Mouse (Mus musculus): ENCODE results near the gene Pygo2. TPM values are rescaled to one million over a fixed set of nuclear protein-coding genes. Genes with fewer than 3 reads are reported as not detected.
"Not testable (repeated sequence)": the region's sequence is repeated elsewhere in the genome, so short reads cannot be mapped to it uniquely, and the experiment has no call there.

Pygo2 gene
- polyA plus RNA-seq, 1 experiment from 2014 or later = 21.3 TPM

GRCm38 (mm10) chr3:89420421-89420820 is 9.6 kb upstream of the Pygo2 start:
- DNase-seq (ENCODE audit: low spot score) = no peak

DNA sequence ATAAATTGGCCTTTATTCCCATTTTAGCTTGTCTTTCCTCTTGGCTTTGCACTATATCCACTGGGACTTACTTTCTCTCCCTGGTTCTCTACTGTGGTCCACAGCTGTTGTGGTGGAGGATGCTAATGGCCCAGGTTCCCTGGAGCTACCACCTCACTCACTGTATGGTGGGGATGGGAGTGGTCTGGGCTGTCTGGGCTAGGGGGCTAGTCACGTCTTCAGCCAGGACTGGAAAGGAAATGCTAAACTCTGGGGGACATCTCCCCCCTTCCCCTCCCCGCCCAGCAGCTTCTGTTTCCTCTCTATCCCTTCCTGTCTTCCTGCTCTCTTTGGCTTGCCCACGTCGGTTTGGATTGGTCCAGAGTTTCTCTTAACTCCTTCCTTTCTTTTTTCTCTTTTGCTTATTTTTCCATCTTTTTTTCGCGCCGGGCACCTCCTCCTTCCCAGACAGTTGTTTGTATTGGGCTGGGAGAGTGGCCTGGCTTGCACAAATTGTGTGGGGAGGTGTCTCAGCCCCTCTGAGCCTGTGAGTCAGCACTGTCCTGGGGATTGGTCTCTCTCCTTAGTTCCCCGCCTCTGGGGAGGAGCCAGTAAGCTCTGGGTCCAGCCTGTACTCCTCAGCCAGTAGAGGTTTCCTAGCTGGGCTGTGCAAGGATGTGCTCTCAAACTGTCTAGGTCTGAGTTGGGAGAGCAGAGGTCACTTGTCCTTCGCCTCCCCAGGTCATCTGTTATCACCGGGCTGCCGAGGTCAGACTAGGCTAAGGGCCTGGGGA is 8.8 kb upstream of the Pygo2 start:
- DNase-seq (ENCODE audit: low spot score) = no peak

- DNase-seq (ENCODE audit: low spot score) = no peak
Measured at GRCm38 (mm10) chr3:89421810-89422473, 8.1 kb upstream of the Pygo2 start.

GRCm38 (mm10) chr3:89422556-89423205 is 7.3 kb upstream of the Pygo2 start:
- DNase-seq (ENCODE audit: low spot score) = no peak

DNA sequence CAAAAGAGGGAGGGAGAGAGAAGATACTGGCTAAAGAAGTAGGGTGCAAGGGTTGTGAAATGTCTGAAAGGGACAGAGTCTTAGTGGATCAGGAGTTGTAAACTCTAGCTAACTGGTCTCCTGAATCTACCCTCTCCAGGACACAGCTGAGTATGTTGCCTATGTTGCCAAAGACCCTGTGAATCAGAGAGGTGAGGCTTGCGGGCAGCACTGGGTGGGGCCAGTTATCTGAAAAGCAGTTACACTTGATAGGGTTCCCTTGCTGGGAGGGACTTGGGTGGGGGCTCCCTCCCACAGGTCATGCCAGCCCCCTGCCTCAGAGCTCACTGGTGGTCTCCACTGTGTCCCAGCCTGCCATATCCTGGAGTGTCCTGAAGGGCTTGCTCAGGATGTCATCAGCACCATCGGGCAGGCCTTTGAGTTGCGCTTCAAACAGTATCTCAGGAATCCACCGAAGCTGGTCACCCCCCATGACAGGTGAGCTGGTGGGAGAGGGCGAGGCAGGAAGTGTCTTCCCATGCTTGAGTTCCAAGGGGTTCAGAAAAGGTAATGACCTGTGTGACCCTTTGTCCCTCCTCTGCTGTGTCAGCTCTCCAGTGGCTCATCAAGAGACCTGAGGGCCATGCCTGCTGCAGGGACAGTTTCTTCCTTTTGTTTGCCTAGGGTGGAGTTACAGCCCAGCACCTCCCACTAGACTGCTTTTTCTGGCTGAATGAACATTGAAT is 5.4 kb upstream of the Pygo2 start:
- DNase-seq (ENCODE audit: low spot score) = no peak

- DNase-seq (ENCODE audit: low spot score) = no peak
Measured at GRCm38 (mm10) chr3:89425141-89425525, 4.9 kb upstream of the Pygo2 start.

DNA sequence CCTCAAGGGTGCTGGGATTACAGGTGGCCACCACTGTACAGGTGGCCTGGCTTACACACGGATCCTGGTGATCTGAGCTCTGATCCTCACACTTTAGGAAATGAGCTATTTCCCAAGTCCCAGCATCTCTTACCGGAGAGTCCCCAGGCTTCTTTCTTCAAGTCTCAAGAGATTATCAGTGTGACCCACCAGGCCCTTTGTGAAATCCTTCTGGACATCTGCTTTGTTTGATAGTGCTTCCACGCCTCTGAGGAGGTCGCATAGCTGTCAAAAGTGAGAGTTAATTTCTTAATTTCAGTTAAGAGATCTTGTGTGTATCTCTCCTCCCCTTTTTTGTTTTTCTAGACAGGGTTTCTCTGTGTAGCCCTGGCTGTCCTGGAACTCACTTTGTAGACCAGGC is 4.1 kb upstream of the Pygo2 start:
- DNase-seq (ENCODE audit: low spot score) = no peak

DNA sequence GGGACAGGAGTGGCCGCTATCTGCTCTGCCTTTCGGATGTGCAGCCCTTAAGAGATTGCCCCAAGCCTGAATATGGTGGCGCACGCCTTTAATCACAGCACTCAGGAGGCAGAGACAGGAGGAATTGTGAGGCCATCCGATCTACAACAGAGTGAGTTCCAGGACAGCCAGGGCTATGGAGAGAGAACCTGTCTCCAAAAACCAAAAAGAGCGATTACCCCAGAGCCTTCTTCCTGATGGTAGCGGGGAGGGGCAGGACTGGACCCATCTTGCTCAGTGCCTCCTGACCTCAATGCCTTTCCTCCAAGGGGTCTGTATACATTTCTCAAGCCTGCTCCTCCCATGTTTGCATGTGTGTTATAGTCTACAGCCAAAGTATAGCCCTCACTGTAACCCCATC is 993 bp upstream of the Pygo2 start:
- DNase-seq (ENCODE audit: low spot score) = not testable (repeated sequence)

- DNase-seq (ENCODE audit: low spot score) = no peak
Measured at GRCm38 (mm10) chr3:89432606-89433005, 2.6 kb downstream of the Pygo2 start.

DNA sequence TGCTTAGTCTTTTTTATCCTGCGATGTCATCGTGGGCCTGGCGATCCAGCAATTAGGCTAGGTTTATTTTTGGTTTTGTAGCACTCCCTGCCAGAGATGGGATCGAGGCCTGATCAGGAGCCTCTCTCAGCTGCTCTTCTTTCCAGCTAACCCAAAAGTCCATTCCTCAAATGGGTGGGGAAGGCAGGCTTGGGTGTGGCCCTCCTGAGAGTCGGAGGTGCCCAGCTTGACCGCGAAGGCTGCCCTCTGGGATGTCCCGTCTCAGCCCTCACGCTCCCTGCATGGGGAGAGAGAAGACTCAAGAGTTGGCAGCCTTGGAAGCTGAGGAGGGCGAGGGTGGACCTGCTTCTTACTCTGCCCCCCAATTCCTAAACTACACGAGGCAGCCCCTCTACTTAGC is 4.5 kb downstream of the Pygo2 start:
- DNase-seq (ENCODE audit: low spot score) = no peak

DNA sequence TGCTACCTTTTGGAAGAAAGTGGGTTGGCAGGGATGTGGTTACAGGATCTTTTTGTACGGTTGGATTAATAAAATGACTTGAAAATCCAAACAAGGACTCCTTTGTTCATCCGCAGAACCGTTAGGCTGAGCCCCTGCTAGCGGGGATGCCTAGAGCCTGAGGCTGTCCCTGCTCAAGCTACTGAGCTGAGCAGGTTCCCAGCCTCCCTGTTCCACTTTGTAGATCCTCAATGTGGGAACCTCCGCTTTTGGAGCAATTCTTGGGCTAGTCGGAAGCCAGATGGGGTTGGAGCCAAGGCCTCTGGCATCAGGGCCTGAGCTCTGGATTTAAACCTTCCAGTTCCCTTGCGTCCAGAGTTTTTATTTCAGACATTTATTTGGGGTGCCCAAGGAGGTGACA is 5.0 kb downstream of the Pygo2 start:
- no peak for DNase-seq (ENCODE audit: low spot score)

- DNase-seq (ENCODE audit: low spot score) = peak; percentile 74
Measured at GRCm38 (mm10) chr3:89436176-89437113, 6.4 kb downstream of the Pygo2 start, which contains the start of gene Pbxip1. Gene Pbxip1 (plus strand): TSS chr3:89436706.

DNA sequence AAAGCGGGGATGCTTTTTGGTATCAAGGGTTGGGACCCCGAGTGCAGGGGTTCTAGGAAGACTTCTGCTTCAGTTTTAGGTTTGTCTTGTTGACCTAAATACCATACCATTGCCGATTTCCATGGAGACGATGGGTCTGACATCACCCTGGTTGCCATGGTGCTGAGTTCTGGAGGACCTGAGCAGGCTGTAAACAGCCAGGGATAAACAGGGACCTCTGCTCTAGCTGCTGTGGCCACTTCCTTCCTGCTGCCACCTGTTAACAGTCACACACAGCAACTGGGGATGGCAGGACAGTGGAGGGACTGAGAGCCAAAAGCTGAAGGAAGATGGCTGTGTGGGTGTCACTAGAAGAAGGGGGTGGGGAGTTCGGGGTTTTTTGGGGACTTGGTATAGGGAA is 7.3 kb downstream of the Pygo2 start:
- peak; percentile 36 for DNase-seq (ENCODE audit: low spot score)

DNA sequence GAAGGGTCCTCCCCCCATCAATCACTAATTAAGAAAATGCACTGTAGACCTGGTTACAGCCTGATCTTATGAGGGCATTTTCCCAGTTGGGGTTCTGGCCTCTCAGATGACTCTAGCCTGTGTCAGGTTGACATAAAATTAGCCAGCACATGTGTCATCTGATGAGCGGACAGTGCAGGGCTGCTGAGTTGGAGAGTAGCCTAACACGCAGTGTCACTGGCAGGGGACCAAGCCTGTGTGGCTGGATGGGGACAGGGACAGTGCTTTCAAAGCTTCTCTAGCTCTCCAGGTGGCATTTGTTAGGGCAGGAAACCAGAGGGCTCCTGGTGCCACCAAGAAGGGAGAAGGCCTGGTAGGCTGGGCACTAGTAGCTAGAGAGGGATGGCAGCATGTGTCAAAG is 10.7 kb downstream of the Pygo2 start:
- no peak for DNase-seq (ENCODE audit: low spot score)

DNA sequence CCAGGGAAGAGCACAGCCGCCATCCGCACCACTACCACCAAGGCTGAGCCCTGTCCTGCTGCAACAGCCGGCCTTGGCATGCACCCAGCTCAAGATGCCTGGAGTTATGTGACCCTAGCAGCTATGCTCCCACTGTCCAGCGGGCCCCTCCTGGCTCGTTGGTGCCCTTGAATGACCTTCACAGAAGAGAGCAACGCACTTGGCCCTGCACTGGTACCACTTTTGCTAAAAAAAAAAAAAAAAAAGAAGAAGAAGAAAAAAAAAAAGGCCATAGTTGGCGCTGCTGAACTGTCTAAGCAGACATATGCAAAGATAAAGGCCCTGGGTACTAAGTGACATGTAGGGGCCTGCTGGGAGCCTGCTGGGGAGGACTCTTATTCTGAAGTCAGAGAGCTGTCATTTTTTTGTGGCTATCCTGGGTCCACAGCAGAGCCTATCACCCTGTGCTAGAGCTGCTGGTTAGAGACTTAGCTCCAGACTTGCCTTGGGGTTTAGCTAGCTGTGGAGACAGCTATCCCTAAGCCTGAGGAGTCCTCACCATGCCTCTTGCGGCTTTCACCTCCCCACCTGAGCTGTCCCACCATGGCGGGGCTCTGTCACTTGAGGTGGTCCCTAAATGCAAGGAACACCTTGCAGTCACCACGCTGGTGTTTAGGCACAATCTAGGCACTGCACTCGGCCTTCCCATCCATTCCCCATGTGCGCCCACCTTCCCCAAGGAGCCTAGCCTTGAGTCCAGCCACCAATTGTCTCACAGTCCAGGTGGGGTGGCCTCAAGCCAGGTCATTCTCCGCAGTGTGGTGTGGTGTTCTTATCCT is 18.9 kb downstream of the Pygo2 start:
- DNase-seq (ENCODE audit: low spot score) = peak; percentile 66

GRCm38 (mm10) chr3:89449541-89449940 is 19.5 kb downstream of the Pygo2 start:
- DNase-seq (ENCODE audit: low spot score) = peak; percentile 71

- peak; percentile 85 for DNase-seq (ENCODE audit: low spot score)
Measured at GRCm38 (mm10) chr3:89451916-89452315, 21.9 kb downstream of the Pygo2 start.

DNA sequence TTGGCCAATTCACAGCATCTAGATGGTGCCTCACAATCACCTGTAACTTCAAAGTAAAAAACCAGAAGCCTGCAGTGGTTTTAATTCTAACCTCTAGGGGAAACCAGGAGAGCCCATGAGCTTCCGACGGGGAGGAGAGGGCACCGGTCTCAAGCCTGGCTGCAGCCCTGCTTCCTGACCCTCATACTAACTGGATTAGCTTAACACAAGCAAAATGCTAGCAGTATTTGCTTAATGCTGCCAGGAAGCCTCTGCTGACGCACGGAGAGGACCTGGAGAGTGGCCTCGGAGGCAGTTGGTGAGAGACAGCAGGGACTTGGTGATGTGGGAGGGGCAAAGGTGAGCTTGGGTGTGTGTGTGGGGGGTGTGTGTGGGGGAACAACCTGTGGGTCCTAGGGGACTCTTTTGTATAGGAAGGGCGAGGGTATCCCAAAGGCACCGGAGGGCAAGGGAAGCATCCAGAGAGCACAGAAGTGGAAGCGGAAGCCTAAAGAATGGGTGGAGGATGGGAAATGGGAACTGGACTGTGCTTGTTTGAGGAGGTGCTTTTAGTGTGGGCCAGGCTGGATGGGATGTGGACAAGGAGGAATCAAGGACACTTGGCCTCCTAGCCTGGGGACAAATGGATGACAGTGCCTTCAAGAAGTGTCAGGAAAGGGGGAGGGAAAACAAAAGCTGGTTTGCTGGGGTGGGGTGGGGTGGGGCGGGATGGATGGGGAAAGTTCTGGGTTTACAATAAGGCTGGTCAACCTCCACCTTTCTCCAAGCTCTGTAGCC is 24.6 kb downstream of the Pygo2 start, which contains the start of gene Pmvk:
Gene Pmvk (plus strand): TSS at position 141 of the 777 bp plus-strand sequence.
- no peak for DNase-seq (ENCODE audit: low spot score)

DNA sequence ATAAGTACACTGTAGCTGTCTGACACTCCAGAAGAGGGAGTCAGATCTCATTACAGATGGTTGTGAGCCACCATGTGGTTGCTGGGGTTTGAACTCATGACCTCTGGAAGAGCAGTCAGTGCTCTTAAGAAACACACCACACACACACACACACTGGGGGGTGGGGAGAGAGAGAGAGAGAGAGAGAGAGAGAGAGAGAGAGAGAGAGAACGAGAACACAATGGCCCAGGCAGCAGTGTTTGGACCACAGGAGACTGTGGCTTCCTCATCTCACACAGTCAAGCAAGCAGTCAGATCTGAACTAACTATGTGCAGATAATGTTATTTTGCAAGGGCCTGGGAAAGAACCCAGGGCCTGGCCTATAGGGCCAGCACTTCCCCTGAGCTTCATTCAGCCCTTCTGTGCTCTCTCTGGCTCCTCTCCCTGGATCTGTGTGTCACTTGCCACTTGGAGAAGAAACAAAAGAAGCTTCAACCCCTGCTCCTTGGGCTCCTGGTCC is 25.8 kb downstream of the Pygo2 start:
- no peak for DNase-seq (ENCODE audit: low spot score)
